Mouse (Mus musculus) stomach, embryonic 15.5 days (tissue): ENCODE results near the gene Thumpd3. TPM values are rescaled to one million over a fixed set of nuclear protein-coding genes. Genes with fewer than 3 reads are reported as not detected.

ENCODE experiments used
- ATAC-seq: fragments of 200-750 bp; cut with Nextera tagmentation; 2 replicates; pipeline ENCODE4 v1.8.0; 2017; ENCODE audit warnings: low read depth, moderate number of reproducible peaks, moderate TSS enrichment; ENCODE audit not compliant: insufficient read depth, low FRiP score
- H3K27ac ChIP-seq: fragments of 300-500 bp; sonication (generic); 2 replicates; pipeline ENCODE4 v1.5.1; 2015; ENCODE audit warnings: mild to moderate bottlenecking, inconsistent platforms
- H3K27me3 ChIP-seq: fragments of 300-500 bp; sonication (generic); replicated peaks from 2 replicates; pipeline ENCODE4 v1.6.1; 2015; ENCODE audit warnings: inconsistent platforms
- H3K36me3 ChIP-seq: fragments of 300-500 bp; sonication (generic); 2 replicates; pipeline ENCODE4 v1.6.1; 2015; ENCODE audit warnings: inconsistent platforms
- H3K4me1 ChIP-seq: fragments of 300-500 bp; sonication (generic); 2 replicates; pipeline ENCODE4 v1.6.1; 2015; ENCODE audit warnings: inconsistent platforms
- H3K4me2 ChIP-seq: fragments of 300-500 bp; sonication (generic); 2 replicates; pipeline ENCODE4 v1.6.1; 2015; ENCODE audit warnings: mild to moderate bottlenecking, inconsistent platforms
- H3K4me3 ChIP-seq: fragments of 300-500 bp; sonication (generic); replicated peaks from 2 replicates; pipeline ENCODE4 v1.5.1; 2015; ENCODE audit warnings: inconsistent platforms
- H3K9ac ChIP-seq: fragments of 300-500 bp; sonication (generic); 2 replicates; pipeline ENCODE4 v1.6.1; 2015; ENCODE audit warnings: inconsistent platforms
- H3K9me3 ChIP-seq: fragments of 300-500 bp; sonication (generic); 2 replicates; pipeline ENCODE4 v1.6.1; 2016; ENCODE audit warnings: inconsistent platforms
- WGBS: fragments of 180-500 bp; shearing (Covaris S2); methylation state at CpG from one replicate; pipeline ENCODE4 v1.1.7; 2015; 5-methylcytosine and 5-hydroxymethylcytosine counted together
- polyA plus RNA-seq: library from polyadenylated mRNA; unstranded; fragments of >200 nt; fragmentation: Nextera tagmentation; extraction: Ambion mirVana; gene quantifications from 2 replicates; pipeline ENCODE4 v1.2.1, GENCODE M21; 2015

The Thumpd3 gene
- polyA plus RNA-seq, 1 experiment from 2014 or later: 52.3 TPM

DNA sequence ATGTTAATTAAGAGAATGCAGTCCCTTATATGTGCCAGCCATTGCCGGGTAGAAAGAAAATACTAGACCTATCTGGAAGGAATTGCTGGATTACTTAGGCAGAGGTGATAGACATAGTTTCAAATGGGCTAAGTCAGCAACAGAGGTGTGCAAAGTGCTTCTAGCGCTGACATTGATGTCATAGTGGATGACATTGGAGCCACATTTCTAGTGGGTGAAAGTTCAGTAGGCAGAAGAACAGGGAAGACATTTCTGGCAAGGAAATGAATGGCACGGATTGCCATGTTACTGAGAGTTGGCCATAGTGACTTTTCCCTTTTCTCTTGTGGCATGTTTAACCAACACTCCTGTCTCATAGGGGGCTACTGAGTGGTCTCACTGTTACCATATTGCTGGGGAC, 19.2 kb downstream of the Thumpd3 start:
- Histone ChIP-seq H3K36me3 (peaks cover 51% of the 10 kb centered on the region), H3K4me1 (no peaks in the 10 kb centered on the region), H3K27me3 (no peaks in the 10 kb centered on the region), H3K9ac (no peak overlapping the region), H3K27ac (no peak overlapping the region), H3K4me2 (no peak overlapping the region), H3K4me3 (no peak overlapping the region), H3K9me3 (no peaks in the 10 kb centered on the region)
- 95% methylated on average over 3 of the region's 3 CpGs for WGBS
- ATAC-seq: no peak

DNA sequence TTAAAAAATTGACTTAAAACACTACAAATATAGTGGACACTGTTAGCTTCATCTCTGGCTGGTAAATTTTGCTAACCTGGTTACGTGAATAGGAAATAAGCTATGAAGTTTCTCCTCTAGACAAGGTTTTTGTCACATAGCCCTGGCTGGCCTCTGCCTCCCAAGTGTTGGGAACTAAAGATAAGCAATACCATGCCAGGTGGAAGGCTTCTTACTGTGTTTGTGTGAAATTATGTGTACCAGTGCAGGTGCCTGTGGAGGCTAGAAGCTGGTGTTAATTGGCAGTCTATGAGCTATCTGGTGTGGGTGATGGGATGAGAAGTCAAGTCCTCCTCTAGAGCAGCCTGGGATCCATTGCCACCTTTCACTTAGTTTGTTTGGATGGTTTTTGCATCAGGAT, 23.1 kb downstream of the Thumpd3 start:
- no peaks in the 10 kb centered on the region for H3K9me3 ChIP-seq

GRCm38 (mm10) chr6:113075261-113075660, 29.2 kb downstream of the Thumpd3 start:
- ATAC-seq: no peak
- Histone ChIP-seq H3K4me2 (peak overlapping the region; percentile 60), H3K27ac (peak overlapping the region; percentile 100), H3K4me3 (peak overlapping the region; percentile 79), H3K9ac (peak overlapping the region; percentile 53; the same call in 1 of the 2 replicates), H3K4me1 (peaks cover 8% of the 10 kb centered on the region), H3K27me3 (no peaks in the 10 kb centered on the region), H3K36me3 (no peaks in the 10 kb centered on the region), H3K9me3 (no peaks in the 10 kb centered on the region)
- WGBS: 16% methylated on average over 3 of the region's 3 CpGs

More for the DNA sequence above, 23.1 kb downstream of the Thumpd3 start:
- no peak overlapping the region for H3K4me2 ChIP-seq
- no peak overlapping the region for H3K27ac ChIP-seq
- no peak overlapping the region for H3K4me3 ChIP-seq
- peaks cover 21% of the 10 kb centered on the region; the same call in 1 of the 2 replicates for H3K36me3 ChIP-seq
- H3K9ac ChIP-seq: no peak overlapping the region
- no peaks in the 10 kb centered on the region for H3K27me3 ChIP-seq
- no peak for ATAC-seq
- H3K4me1 ChIP-seq: peaks cover 5% of the 10 kb centered on the region; the same call in 1 of the 2 replicates
- 88% methylated on average over 1 of the region's 1 CpGs for WGBS

DNA sequence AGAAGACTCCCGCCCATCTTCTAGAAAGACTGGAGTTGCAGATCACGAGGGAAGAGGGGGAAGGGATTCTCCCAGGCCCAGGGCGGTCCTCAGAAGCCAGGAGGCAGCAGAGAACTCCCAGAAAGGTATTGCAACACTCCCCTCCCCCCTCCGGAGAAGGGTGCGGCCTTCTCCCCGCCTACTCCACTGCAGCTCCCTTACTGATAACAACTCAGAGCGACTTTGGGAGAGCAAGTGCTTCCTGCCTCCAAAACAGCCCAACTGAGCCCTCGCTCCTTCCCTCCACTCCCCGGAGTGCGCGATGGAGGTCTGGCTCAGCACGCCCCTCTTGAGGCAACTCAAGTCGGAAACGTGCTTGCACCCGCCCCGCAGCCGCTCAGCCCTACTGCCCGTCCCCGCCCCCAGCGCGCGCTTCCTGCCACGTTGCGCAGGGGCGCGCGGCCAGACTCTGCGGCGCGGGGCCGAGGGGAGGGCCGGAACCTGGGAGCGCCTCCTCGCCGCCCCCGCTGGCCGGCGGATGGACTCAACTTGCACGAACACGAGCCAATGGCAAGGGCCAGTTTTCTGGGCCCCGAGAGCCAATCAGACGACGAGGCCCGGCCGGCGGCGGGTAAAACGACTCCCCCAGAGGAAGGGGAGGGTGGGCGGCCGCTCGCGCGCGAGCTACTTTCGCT, 30.1 kb downstream of the Thumpd3 start:
- WGBS: under 1% methylated on average over 54 of the region's 55 CpGs
- H3K4me1 ChIP-seq: peaks cover 8% of the 10 kb centered on the region
- no peaks in the 10 kb centered on the region for H3K36me3 ChIP-seq
- H3K9me3 ChIP-seq: no peaks in the 10 kb centered on the region
- H3K4me3 ChIP-seq: peak overlapping the region; percentile 79
- H3K27ac ChIP-seq: peak overlapping the region; percentile 100
- ATAC-seq: peak; percentile 85
- peak overlapping the region; percentile 53 for H3K9ac ChIP-seq
- H3K27me3 ChIP-seq: no peaks in the 10 kb centered on the region
- H3K4me2 ChIP-seq: peak overlapping the region; percentile 60

GRCm38 (mm10) chr6:113076686-113077516, 30.9 kb downstream of the Thumpd3 start, which contains the start of gene Setd5:
Setd5 (plus strand) TSS chr6:113077365.
- H3K4me2 ChIP-seq: peak within 1 kb of the TSS; percentile 68

DNA sequence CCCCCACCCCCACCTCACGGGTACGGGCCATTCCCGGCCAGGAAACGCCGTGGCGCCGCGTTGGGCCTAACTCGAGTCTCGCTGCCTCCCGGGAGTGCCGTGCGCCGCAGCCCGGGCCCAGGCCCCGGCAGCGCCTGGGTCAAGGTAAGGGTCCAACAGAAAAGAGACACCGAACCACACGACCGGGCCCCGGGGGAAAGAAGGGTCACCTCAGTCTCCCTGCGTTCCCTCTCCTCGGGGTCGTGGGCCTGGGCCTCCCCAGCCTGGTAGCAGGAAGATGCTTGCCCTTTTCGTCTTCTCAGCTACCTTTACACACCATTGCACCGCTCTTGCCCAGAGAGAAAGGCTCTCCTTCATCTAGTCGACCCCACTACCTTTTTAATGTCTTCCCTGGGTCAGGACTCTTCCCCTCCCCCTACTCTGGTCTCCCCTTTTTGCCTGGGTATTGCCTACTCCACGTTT, 31.6 kb downstream of the Thumpd3 start:
- peak overlapping the region; percentile 100 for H3K27ac ChIP-seq
- ATAC-seq: no peak
- no peaks in the 10 kb centered on the region for H3K9me3 ChIP-seq
- H3K9ac ChIP-seq: peak overlapping the region; percentile 84
- no peaks in the 10 kb centered on the region for H3K27me3 ChIP-seq
- peak overlapping the region; percentile 79 for H3K4me3 ChIP-seq
- no peaks in the 10 kb centered on the region for H3K36me3 ChIP-seq
- WGBS: under 1% methylated on average over 25 of the region's 28 CpGs
- H3K4me1 ChIP-seq: peaks cover 13% of the 10 kb centered on the region
- peak overlapping the region; percentile 68 for H3K4me2 ChIP-seq

More at GRCm38 (mm10) chr6:113076686-113077516, 30.9 kb downstream of the Thumpd3 start, which contains the start of gene Setd5:
- Histone ChIP-seq H3K4me3 (peak within 1 kb of the TSS; percentile 79), H3K27ac (peak within 1 kb of the TSS; percentile 100), H3K36me3 (no peaks in the 10 kb centered on the region), H3K4me1 (peaks cover 8% of the 10 kb centered on the region), H3K9me3 (no peaks in the 10 kb centered on the region), H3K9ac (peak within 1 kb of the TSS; percentile 91), H3K27me3 (no peaks in the 10 kb centered on the region)
- under 1% methylated on average over 72 of the region's 91 CpGs for WGBS
- peak; percentile 90 for ATAC-seq

DNA sequence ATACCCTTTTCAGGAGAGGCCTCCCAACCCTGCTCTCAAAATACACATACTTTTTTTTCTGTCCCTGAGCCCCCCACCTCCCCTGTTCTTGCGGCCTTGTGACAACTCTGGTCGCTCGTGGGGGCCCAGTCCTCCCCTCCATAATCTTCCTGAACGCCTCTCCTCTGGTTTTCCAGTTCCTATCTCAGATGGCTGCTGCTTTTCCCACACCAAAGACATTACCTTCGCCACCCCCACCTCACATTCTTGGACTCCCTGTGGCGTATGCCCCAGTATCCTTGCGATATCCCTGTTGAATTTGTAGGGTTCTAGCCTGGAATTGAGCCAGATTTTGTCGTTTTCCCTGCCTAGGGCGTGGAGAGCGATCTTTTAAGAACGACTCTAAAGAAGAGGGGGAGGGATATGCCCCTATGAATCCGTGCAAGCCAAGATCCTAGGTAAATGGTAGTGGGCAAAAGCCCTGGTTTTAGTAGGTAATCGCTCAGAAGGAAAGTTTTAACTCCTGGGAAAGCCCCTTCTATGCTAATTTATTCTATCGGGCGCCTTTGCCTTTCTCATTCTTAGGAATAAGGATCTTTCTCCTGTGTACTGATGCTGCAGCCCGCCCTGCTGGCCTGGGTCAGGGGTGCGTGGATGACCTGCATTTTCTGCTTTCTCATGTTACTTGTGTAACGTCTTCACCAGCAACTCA, 32.2 kb downstream of the Thumpd3 start:
- no peak for ATAC-seq
- Histone ChIP-seq H3K27me3 (no peaks in the 10 kb centered on the region), H3K4me1 (peaks cover 13% of the 10 kb centered on the region), H3K4me2 (peak overlapping the region; percentile 68), H3K4me3 (peak overlapping the region; percentile 79), H3K9ac (peak overlapping the region; percentile 84), H3K36me3 (no peaks in the 10 kb centered on the region), H3K9me3 (no peaks in the 10 kb centered on the region), H3K27ac (peak overlapping the region; percentile 100)
- under 1% methylated on average over 18 of the region's 18 CpGs for WGBS

GRCm38 (mm10) chr6:113079492-113079891, 33.5 kb downstream of the Thumpd3 start:
- Histone ChIP-seq H3K27me3 (no peaks in the 10 kb centered on the region), H3K36me3 (no peaks in the 10 kb centered on the region), H3K9me3 (no peaks in the 10 kb centered on the region), H3K9ac (0 out of 2 replicates have a peak overlapping the region, but pooled peaks have one; percentile 6), H3K4me3 (peak overlapping the region; percentile 79), H3K27ac (peak overlapping the region; percentile 37; the same call in 1 of the 2 replicates), H3K4me1 (peaks cover 10% of the 10 kb centered on the region), H3K4me2 (peak overlapping the region; percentile 68)
- WGBS: 3% methylated on average over 3 of the region's 3 CpGs
- no peak for ATAC-seq

DNA sequence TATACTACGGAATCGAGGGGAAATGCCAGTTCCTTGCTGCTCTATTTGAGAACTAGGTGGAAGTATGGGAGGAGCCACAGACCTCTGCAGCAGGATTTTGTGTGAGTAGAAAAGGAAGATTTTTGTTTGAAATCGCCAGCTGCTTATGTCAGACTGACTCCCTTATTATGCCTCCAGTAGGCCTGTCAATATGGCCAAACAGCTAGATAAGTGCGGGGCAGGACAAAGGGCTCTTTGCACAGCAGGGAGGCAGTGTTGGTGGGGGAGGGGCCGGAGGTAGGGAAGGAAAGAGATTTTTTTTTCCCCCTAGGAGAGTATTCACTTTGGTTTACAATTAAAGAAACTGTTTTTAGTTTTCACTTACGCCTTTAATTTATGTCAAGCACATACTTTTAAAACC, 36.2 kb downstream of the Thumpd3 start:
- no peak for ATAC-seq
- 14% methylated on average over 6 of the region's 6 CpGs for WGBS

GRCm38 (mm10) chr6:113084590-113084989, 38.6 kb downstream of the Thumpd3 start:
- Histone ChIP-seq H3K4me1 (peaks cover 8% of the 10 kb centered on the region; the same call in 1 of the 2 replicates), H3K4me3 (no peak overlapping the region), H3K4me2 (no peak overlapping the region), H3K9ac (no peak overlapping the region), H3K27me3 (no peaks in the 10 kb centered on the region), H3K9me3 (no peaks in the 10 kb centered on the region), H3K36me3 (no peaks in the 10 kb centered on the region; the same call in 1 of the 2 replicates), H3K27ac (no peak overlapping the region)
- no peak for ATAC-seq
- WGBS: 56% methylated on average over 4 of the region's 4 CpGs

More for the DNA sequence above, 36.2 kb downstream of the Thumpd3 start:
- Histone ChIP-seq H3K4me1 (peaks cover 8% of the 10 kb centered on the region; the same call in 1 of the 2 replicates), H3K4me2 (peak overlapping the region; percentile 23), H3K27me3 (no peaks in the 10 kb centered on the region), H3K9ac (no peak overlapping the region), H3K9me3 (no peaks in the 10 kb centered on the region), H3K4me3 (no peak overlapping the region; the same call in 1 of the 2 replicates), H3K27ac (peak overlapping the region; percentile 1; the same call in 1 of the 2 replicates), H3K36me3 (no peaks in the 10 kb centered on the region; the same call in 1 of the 2 replicates)

- no peak overlapping the region for H3K4me3 ChIP-seq
- no peaks in the 10 kb centered on the region for H3K9me3 ChIP-seq
- no peak overlapping the region for H3K9ac ChIP-seq
- no peaks in the 10 kb centered on the region for H3K27me3 ChIP-seq
- H3K4me1 ChIP-seq: no peaks in the 10 kb centered on the region
- no peak for ATAC-seq
- no peaks in the 10 kb centered on the region for H3K36me3 ChIP-seq
- H3K4me2 ChIP-seq: no peak overlapping the region
- no peak overlapping the region for H3K27ac ChIP-seq
- WGBS: 76% methylated on average over 3 of the region's 3 CpGs
Observed at GRCm38 (mm10) chr6:113093206-113093605, 47.2 kb downstream of the Thumpd3 start.
